Mouse (Mus musculus): ENCODE results near the gene Mreg.

- TF ChIP-seq CHD2 (IDR thresholded peaks at IDR 0.05; ENCODE audit: low read depth, low read length) = no peak
- TF ChIP-seq HCFC1 (IDR thresholded peaks at IDR 0.05; ENCODE audit: borderline replicate concordance, insufficient read depth, low read length) = no peak
- TF ChIP-seq MAFK (IDR thresholded peaks at IDR 0.05; ENCODE audit: insufficient read depth, low read depth, low read length) = no peak
Observed at GRCm38 (mm10) chr1:72165723-72166467, 46.2 kb downstream of the Mreg start.
